Mouse (Mus musculus): ENCODE data around the gene Atp6v0d1.

- TF ChIP-seq BHLHE40 (IDR thresholded peaks at IDR 0.05; ENCODE audit: low read depth, low read length) (no peak), UBTF (IDR thresholded peaks at IDR 0.05; ENCODE audit: low read depth, low read length) (no peak), EP300 (IDR thresholded peaks at IDR 0.05; ENCODE audit: low read length) (no peak), ZKSCAN1 (IDR thresholded peaks at IDR 0.05; ENCODE audit: borderline replicate concordance, low read depth, low read length) (no peak)
Measured at GRCm38 (mm10) chr8:105484030-105484368, 81.8 kb downstream of the Atp6v0d1 start.
